Mouse (Mus musculus): ENCODE data around the gene Foxc2.

DNA sequence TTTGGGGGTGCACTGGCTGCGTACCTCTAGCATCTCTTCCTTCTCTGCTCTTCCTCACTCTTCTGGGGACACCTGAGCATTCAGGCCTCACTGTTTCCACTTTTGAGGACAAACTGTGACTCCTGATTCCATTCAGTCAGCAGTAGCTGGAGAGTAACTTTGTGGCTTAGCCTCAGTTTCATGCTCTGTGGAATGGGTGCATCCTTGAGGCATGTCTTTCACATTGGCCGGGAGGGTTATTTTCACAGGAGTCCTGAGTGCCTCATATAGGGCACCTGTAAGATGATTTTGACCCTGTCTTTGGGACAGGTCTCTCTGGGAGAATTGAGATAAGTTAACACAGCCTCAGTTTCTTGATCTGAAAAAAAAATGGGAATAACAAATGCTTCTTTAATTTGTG lies 7.1 kb downstream of the Foxc2 start:
- TF ChIP-seq CTCF (IDR thresholded peaks at IDR 0.05; ENCODE audit: insufficient read depth, low read length), result no peak
- TF ChIP-seq POLR2A (IDR thresholded peaks at IDR 0.05; ENCODE audit: borderline replicate concordance, extremely low read depth, low read depth, low read length), result no peak

Measured in lung, adult 2 months (tissue).